Mouse (Mus musculus): ENCODE results near the gene Pla2g12b.

DNA sequence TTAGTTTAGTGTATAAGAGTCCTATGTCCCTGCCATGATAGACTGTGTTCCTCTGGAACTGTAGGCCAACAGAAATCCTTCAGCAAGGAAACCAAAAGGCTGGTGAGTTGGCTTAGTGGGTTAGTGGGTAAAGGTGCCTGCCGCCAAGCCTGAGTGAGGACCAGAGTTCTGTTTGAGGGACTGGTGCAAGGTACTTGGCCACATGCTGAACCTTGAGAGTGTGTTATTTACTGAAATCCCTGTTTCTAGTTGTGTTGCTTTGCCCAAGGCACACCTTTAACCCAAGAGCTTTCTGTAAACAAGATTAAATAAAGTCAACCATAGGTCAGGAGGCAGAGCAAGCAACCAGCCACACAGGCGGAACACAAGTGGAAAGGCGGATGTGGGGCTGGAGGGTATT, 62.1 kb downstream of the Pla2g12b start:
- TF ChIP-seq TCF3 (IDR thresholded peaks at IDR 0.05; ENCODE audit: insufficient read length, low read depth) (no peak), USF1 (IDR thresholded peaks at IDR 0.05; ENCODE audit: low read depth) (no peak), POLR2A (IDR thresholded peaks at IDR 0.05; ENCODE audit: insufficient read length, low read depth) (no peak), TCF12 (IDR thresholded peaks at IDR 0.05; ENCODE audit: insufficient read depth, poor library complexity, severe bottlenecking) (no peak), SRF (IDR thresholded peaks at IDR 0.05; ENCODE audit: control insufficient read depth, insufficient read length, low read depth) (no peak), MAX (IDR thresholded peaks at IDR 0.05; ENCODE audit: low read depth) (no peak)
